Mouse (Mus musculus) telencephalon, adult 2 months (tissue): ENCODE measurements around the gene Phf21a.

ENCODE experiments used
- DNase-seq: peaks from one replicate; pipeline ENCODE4 v3.0.0-alpha.2; 2011; ENCODE audit warnings: low read depth, low spot score

Gene Phf21a

GRCm38 (mm10) chr2:92229973-92230372 lies 137.1 kb downstream of the Phf21a start:
- no peak for DNase-seq

GRCm38 (mm10) chr2:92231706-92232105 lies 138.8 kb downstream of the Phf21a start:
- no peak for DNase-seq

GRCm38 (mm10) chr2:92234768-92235332 lies 141.9 kb downstream of the Phf21a start:
- no peak for DNase-seq

GRCm38 (mm10) chr2:92240299-92240698 lies 147.4 kb downstream of the Phf21a start:
- DNase-seq, result no peak

GRCm38 (mm10) chr2:92240816-92241215 lies 147.9 kb downstream of the Phf21a start:
- no peak for DNase-seq

GRCm38 (mm10) chr2:92241317-92241716 lies 148.4 kb downstream of the Phf21a start:
- no peak for DNase-seq

- no peak for DNase-seq
Measured at GRCm38 (mm10) chr2:92246112-92246511, 153.2 kb downstream of the Phf21a start.

- DNase-seq, result no peak
Measured at GRCm38 (mm10) chr2:92247711-92248110, 154.8 kb downstream of the Phf21a start.

GRCm38 (mm10) chr2:92250472-92250871 lies 157.6 kb downstream of the Phf21a start:
- no peak for DNase-seq

- DNase-seq, result no peak
Measured at GRCm38 (mm10) chr2:92253777-92254176, 160.9 kb downstream of the Phf21a start.

- no peak for DNase-seq
Measured at GRCm38 (mm10) chr2:92256141-92256540, 163.2 kb downstream of the Phf21a start.

GRCm38 (mm10) chr2:92257372-92257956 lies 164.5 kb downstream of the Phf21a start:
- no peak for DNase-seq

GRCm38 (mm10) chr2:92259924-92260323 lies 167.0 kb downstream of the Phf21a start:
- DNase-seq, result no peak

- peak; percentile 54 for DNase-seq
Measured at GRCm38 (mm10) chr2:92266100-92266617, 173.2 kb downstream of the Phf21a start.

- no peak for DNase-seq
Measured at GRCm38 (mm10) chr2:92269227-92269626, 176.3 kb downstream of the Phf21a start.

GRCm38 (mm10) chr2:92272510-92272909 lies 179.6 kb downstream of the Phf21a start:
- DNase-seq, result no peak

GRCm38 (mm10) chr2:92273101-92273801 lies 180.3 kb downstream of the Phf21a start:
- no peak for DNase-seq

- no peak for DNase-seq
Measured at GRCm38 (mm10) chr2:92273802-92274183, 180.9 kb downstream of the Phf21a start.

GRCm38 (mm10) chr2:92277787-92278186 lies 184.9 kb downstream of the Phf21a start:
- DNase-seq, result no peak

GRCm38 (mm10) chr2:92278663-92279062 lies 185.7 kb downstream of the Phf21a start:
- peak; percentile 52 for DNase-seq

- DNase-seq, result no peak
Measured at GRCm38 (mm10) chr2:92279398-92279797, 186.5 kb downstream of the Phf21a start.

GRCm38 (mm10) chr2:92285597-92285996 lies 192.7 kb downstream of the Phf21a start:
- no peak for DNase-seq

GRCm38 (mm10) chr2:92289335-92289734 lies 196.4 kb downstream of the Phf21a start:
- DNase-seq, result no peak
